Mouse (Mus musculus) retina, embryonic 14.5 days (tissue): ENCODE measurements at regions not wholly inside any gene's neighbourhood (a gene's known extent, or its start where the extent isn't known, plus 50 kb on each side); places are given as distances from the start of the nearest gene placed in this dataset.

Experiments
- DNase-seq: peaks from one replicate; pipeline ENCODE4 v3.0.0-alpha.2; 2015; ENCODE audit warnings: low spot score

DNA sequence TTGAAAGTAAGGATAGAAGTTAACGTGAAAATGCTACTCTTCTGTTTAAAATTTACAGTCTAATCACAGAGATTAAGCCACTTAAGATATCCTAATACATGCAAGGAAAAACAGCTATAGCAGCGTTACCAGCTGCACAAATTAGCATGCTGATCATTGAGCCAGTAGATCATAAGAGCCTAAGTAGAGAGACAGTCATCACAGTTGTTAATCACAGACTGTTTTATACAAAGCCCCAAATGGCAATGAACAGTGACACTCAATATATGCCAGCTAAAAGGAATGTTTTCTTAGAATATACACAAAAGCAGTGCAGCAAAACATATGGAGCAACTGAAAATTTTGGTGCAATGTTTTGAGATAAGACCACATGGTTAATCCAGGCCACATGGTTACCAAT is 64.7 kb upstream of the Ppp1r3a start:
- DNase-seq: no peak

DNA sequence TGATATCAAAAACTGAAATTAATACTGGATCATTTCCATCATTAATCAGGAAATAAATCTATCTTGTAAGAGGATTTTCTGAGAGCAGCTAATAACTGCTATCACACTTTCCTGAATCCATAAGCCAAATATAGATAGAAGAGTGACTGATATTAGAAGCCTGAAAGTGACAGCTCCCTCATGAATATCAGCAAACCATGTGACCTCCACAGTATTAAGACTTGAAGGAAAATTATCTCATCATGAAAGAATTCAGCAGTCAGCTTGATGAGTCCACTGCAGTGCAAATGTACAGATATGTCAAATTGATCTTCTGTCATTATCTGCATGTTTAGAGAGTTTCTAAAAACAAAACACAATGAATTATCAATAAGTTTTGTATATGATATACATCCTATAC is 69.7 kb upstream of the Ppp1r3a start:
- no peak for DNase-seq

DNA sequence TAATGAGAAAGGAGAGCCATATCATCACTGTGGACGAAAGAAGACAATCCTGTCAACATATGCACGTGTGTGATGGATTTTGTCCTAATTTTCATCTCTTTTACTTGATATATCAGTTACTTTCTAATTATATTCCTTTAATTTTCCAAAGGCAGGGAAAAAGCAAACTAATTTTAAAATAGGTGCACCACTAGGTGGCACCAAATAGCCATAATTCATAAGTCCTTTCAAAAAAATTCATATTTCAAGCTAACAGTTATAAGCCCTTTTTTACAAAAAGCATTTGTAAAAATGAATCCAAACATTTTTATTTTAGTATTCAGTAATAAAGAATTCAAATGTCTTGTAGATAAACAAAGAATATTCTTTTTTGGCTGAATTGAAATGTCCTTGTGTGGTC is 62.2 kb upstream of the Foxp2 start:
- peak; percentile 78 for DNase-seq
